Mouse (Mus musculus): Measurements from ENCODE around the gene Prkcb. TPM values are rescaled to one million over a fixed set of nuclear protein-coding genes. Genes with fewer than 3 reads are reported as not detected.
A peak's percentile ranks its signal among the peaks of the same experiment; 100 is the strongest.

Gene Prkcb
- total and polyA plus RNA-seq, 2 experiments from 2014 or later = 196 to 307 TPM

DNA sequence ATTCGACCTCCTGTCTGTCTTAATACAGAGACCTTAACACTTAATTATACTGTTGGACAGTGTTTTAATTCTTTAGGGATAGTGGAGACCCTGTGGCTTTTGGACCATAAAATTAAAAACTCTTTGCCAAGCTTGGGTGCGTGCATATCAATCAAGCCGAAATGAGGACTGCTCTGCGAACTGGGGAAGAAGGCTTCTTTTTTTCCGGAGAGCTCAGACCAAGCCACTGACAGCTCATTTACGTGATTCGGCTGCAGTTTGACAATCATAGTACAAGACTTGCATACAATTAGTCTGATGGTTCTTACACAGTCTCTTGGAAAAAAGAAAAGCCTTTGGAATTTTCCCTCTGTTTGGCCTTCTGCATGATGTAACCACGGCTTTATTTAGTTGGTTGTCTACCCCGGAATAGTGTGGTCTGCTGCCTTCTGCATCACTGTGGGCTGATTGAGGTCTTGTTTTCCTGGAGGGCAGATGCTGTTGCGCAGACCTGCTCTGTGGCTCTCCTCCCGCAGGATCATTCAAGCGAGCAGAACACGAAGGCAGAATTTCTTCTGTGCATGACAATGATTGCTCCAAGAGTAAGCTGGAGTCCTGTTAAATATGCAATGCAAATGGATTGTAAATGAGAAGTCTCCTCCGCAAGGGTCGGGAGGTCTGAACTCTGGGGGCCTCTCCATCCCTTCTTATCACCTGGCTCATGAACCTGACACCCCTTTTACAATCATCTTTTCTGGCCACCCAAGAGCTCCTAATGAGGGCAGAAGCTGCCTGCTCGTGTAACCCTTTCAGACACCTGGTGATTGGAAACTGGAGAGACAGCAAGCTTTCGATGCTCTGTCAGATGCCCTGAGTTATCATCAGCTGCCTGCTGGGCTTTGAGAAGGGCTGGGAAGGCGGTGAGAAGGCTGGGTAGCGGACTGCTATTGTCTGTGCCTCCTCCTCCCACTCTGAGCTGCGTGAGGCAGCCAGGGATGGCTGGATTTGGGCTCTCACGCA lies 189.3 kb downstream of the Prkcb start:
- no peak overlapping the region for H3K4me3 ChIP-seq (ENCODE audit: low read depth, low read length)
- ATAC-seq (ENCODE audit: low FRiP score) = peak; percentile 60
- peak overlapping the region; percentile 36 for H3K9ac ChIP-seq (replicated peaks; ENCODE audit: low read length, poor library complexity, severe bottlenecking)
- H3K4me2 ChIP-seq (ENCODE audit: low read depth, low read length, poor library complexity, severe bottlenecking) = no peak overlapping the region
- WGBS = 9% methylated on average over 21 of the region's 21 CpGs
- H3K27ac ChIP-seq (ENCODE audit: low read depth, low read length) = peak overlapping the region; percentile 66
- no peaks in the 10 kb centered on the region for H3K36me3 ChIP-seq (ENCODE audit: insufficient read depth, low read length)
- no peak for TF ChIP-seq CTCF (IDR thresholded peaks at IDR 0.05)
- H3K4me1 ChIP-seq (ENCODE audit: insufficient read depth, low read length) = peaks cover 11% of the 10 kb centered on the region; the same call in 1 of the 2 replicates
- no peaks in the 10 kb centered on the region for H3K9me3 ChIP-seq (ENCODE audit: low read length)
- peak; percentile 52 for DNase-seq (ENCODE audit: low spot score)
- no peaks in the 10 kb centered on the region for H3K27me3 ChIP-seq (ENCODE audit: insufficient read depth, low read length)

GRCm38 (mm10) chr7:122483949-122484348 lies 195.4 kb downstream of the Prkcb start:
- Histone ChIP-seq H3K9me3 (ENCODE audit: low read length) (no peaks in the 10 kb centered on the region), H3K4me3 (ENCODE audit: low read depth, low read length) (no peak overlapping the region), H3K27me3 (ENCODE audit: insufficient read depth, low read length) (no peaks in the 10 kb centered on the region), H3K4me1 (ENCODE audit: insufficient read depth, low read length) (no peaks in the 10 kb centered on the region), H3K4me2 (ENCODE audit: low read depth, low read length, poor library complexity, severe bottlenecking) (no peak overlapping the region), H3K27ac (ENCODE audit: low read depth, low read length) (no peak overlapping the region), H3K9ac (replicated peaks; ENCODE audit: low read length, poor library complexity, severe bottlenecking) (no peak overlapping the region), H3K36me3 (ENCODE audit: insufficient read depth, low read length) (no peaks in the 10 kb centered on the region)
- 57% methylated on average over 8 of the region's 8 CpGs for WGBS
- no peak for DNase-seq (ENCODE audit: low spot score)
- no peak for TF ChIP-seq CTCF (IDR thresholded peaks at IDR 0.05)
- no peak for ATAC-seq (ENCODE audit: low FRiP score)

- TF ChIP-seq CTCF (IDR thresholded peaks at IDR 0.05) = no peak
- Histone ChIP-seq H3K4me2 (ENCODE audit: low read depth, low read length, poor library complexity, severe bottlenecking) (no peak overlapping the region), H3K9ac (replicated peaks; ENCODE audit: low read length, poor library complexity, severe bottlenecking) (no peak overlapping the region), H3K27ac (ENCODE audit: low read depth, low read length) (no peak overlapping the region), H3K4me3 (ENCODE audit: low read depth, low read length) (no peak overlapping the region), H3K27me3 (ENCODE audit: insufficient read depth, low read length) (no peaks in the 10 kb centered on the region), H3K4me1 (ENCODE audit: insufficient read depth, low read length) (no peaks in the 10 kb centered on the region), H3K36me3 (ENCODE audit: insufficient read depth, low read length) (no peaks in the 10 kb centered on the region), H3K9me3 (ENCODE audit: low read length) (no peaks in the 10 kb centered on the region)
- 40% methylated on average over 11 of the region's 11 CpGs for WGBS
- ATAC-seq (ENCODE audit: low FRiP score) = no peak
- DNase-seq (ENCODE audit: low spot score) = no peak
Measured at GRCm38 (mm10) chr7:122487929-122488571, 199.5 kb downstream of the Prkcb start.

DNA sequence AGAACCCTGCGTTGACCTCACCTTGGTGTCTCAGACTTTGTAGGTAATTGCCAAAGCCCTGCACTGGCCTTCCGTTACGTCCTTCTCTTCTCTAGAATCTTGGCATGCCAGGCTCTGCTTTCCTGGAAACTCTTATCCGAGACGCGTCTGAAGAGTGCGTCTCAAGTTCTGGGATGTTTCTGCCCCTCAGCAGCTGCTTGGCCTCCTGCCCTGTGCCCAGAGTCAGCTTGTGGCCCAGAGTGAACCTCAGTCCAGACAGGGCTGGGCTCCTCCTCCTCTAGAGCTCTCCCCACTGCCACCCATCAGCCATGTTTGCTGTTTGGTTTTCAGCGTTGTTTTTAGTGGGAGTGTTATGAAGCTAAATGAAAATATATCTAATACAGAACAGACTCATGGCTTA lies 203.5 kb downstream of the Prkcb start:
- Histone ChIP-seq H3K27me3 (ENCODE audit: insufficient read depth, low read length) (no peaks in the 10 kb centered on the region), H3K9ac (replicated peaks; ENCODE audit: low read length, poor library complexity, severe bottlenecking) (no peak overlapping the region), H3K4me3 (ENCODE audit: low read depth, low read length) (no peak overlapping the region), H3K4me1 (ENCODE audit: insufficient read depth, low read length) (no peaks in the 10 kb centered on the region), H3K4me2 (ENCODE audit: low read depth, low read length, poor library complexity, severe bottlenecking) (no peak overlapping the region), H3K27ac (ENCODE audit: low read depth, low read length) (no peak overlapping the region), H3K36me3 (ENCODE audit: insufficient read depth, low read length) (no peaks in the 10 kb centered on the region), H3K9me3 (ENCODE audit: low read length) (no peaks in the 10 kb centered on the region)
- 90% methylated on average over 8 of the region's 8 CpGs for WGBS
- DNase-seq (ENCODE audit: low spot score) (no peak), ATAC-seq (ENCODE audit: low FRiP score) (no peak)
- no peak for TF ChIP-seq CTCF (IDR thresholded peaks at IDR 0.05)

- Histone ChIP-seq H3K36me3 (ENCODE audit: insufficient read depth, low read length) (no peaks in the 10 kb centered on the region), H3K9ac (replicated peaks; ENCODE audit: low read length, poor library complexity, severe bottlenecking) (no peak overlapping the region), H3K9me3 (ENCODE audit: low read length) (no peaks in the 10 kb centered on the region), H3K4me1 (ENCODE audit: insufficient read depth, low read length) (no peaks in the 10 kb centered on the region), H3K4me3 (ENCODE audit: low read depth, low read length) (no peak overlapping the region), H3K27ac (ENCODE audit: low read depth, low read length) (no peak overlapping the region), H3K27me3 (ENCODE audit: insufficient read depth, low read length) (no peaks in the 10 kb centered on the region), H3K4me2 (ENCODE audit: low read depth, low read length, poor library complexity, severe bottlenecking) (no peak overlapping the region)
- ATAC-seq (ENCODE audit: low FRiP score) = no peak
- 72% methylated on average over 9 of the region's 9 CpGs for WGBS
- TF ChIP-seq CTCF (IDR thresholded peaks at IDR 0.05) = no peak
- DNase-seq (ENCODE audit: low spot score) = no peak
Measured at GRCm38 (mm10) chr7:122492936-122493335, 204.4 kb downstream of the Prkcb start.

- DNase-seq (ENCODE audit: low spot score) = peak; percentile 50
- WGBS = 34% methylated on average over 3 of the region's 3 CpGs
- Histone ChIP-seq H3K27me3 (ENCODE audit: insufficient read depth, low read length) (no peaks in the 10 kb centered on the region), H3K9ac (replicated peaks; ENCODE audit: low read length, poor library complexity, severe bottlenecking) (no peak overlapping the region), H3K9me3 (ENCODE audit: low read length) (no peaks in the 10 kb centered on the region), H3K4me3 (ENCODE audit: low read depth, low read length) (no peak overlapping the region), H3K4me2 (ENCODE audit: low read depth, low read length, poor library complexity, severe bottlenecking) (no peak overlapping the region), H3K4me1 (ENCODE audit: insufficient read depth, low read length) (no peaks in the 10 kb centered on the region), H3K27ac (ENCODE audit: low read depth, low read length) (no peak overlapping the region), H3K36me3 (ENCODE audit: insufficient read depth, low read length) (no peaks in the 10 kb centered on the region)
- ATAC-seq (ENCODE audit: low FRiP score) = no peak
- peak; percentile 66 for TF ChIP-seq CTCF (IDR thresholded peaks at IDR 0.05)
Measured at GRCm38 (mm10) chr7:122494088-122494487, 205.5 kb downstream of the Prkcb start.

Data from midbrain, postnatal 0 days (tissue).